Mouse (Mus musculus): ENCODE results near the gene Map7. TPM values are rescaled to one million over a fixed set of nuclear protein-coding genes. Genes with fewer than 3 reads are reported as not detected.

The Map7 gene
- polyA plus RNA-seq, 1 experiment from 2014 or later, result 9.9 TPM

DNA sequence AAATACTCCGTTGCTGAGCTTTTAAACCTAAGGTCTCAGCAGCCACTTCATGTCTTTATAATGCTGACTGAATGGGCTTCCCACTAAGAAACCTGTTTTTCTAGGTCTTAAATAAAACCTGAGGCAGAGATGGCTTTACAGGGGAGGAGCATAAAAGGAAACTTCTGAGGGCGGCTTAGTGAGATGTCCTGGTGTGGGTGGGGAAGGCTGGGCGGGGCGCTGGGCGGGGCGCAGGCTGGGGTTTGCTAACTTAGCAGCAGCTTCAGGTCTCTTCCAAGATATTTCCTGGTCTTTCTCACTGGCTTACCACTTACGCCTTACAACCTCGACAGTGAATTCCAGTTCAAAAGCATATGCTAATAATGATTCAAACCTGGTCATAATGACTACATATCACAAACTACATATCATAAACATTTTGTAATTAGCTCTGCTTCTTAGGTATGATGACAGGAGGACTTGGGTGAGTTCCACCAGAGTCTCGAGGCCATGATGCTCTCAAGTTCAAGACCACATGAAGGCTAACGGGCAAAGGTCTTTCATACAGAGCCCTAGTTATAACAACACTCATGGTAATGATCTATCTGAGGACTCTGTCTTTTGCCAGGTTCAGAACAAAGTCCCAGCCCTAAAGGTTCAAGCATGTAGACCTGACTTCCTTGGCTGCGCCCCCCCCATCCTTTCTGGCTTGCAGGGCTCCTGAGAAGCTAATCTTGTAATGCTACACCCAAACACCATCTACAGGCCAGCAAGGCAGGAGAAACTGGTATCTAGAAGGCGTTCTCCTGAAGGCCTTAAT, 30.7 kb downstream of the Map7 start:
- H3K4me1 ChIP-seq, result peaks cover 15% of the 10 kb centered on the region
- no peak for DNase-seq (ENCODE audit: low spot score)
- WGBS, result 40% methylated on average over 12 of the region's 12 CpGs
- no peak overlapping the region for H3K27ac ChIP-seq (replicated peaks)
- H3K9me3 ChIP-seq (replicated peaks), result no peaks in the 10 kb centered on the region
- H3K4me3 ChIP-seq, result no peak overlapping the region
- H3K27me3 ChIP-seq (ENCODE audit: low read depth, poor library complexity, severe bottlenecking), result peaks cover 4% of the 10 kb centered on the region; the same call in 1 of the 2 replicates
- no peaks in the 10 kb centered on the region for H3K36me3 ChIP-seq

DNA sequence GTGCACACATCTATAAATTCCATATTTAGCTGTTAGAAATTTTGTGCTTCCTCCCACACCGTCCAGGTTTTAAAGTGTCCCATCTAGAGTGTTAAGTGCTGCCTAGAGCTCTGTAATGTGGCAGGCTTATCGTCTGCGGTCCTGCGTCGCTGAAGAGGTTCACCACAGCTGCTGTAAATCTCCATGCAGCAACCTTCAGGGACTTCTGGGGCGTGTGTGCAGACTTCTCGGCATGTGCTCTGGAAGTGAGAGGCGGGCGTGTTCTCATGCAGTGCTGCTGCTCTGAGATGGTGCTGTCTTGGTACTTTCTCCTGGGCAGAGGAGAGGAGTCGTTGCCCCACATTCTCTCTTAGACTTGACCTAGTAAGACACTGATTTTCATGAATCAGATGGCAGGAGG, 32.9 kb downstream of the Map7 start:
- DNase-seq (ENCODE audit: low spot score), result no peak
- no peak overlapping the region for H3K27ac ChIP-seq (replicated peaks)
- no peaks in the 10 kb centered on the region for H3K36me3 ChIP-seq
- no peaks in the 10 kb centered on the region for H3K9me3 ChIP-seq (replicated peaks)
- WGBS, result 68% methylated on average over 10 of the region's 10 CpGs
- peaks cover 11% of the 10 kb centered on the region for H3K4me1 ChIP-seq
- H3K27me3 ChIP-seq (ENCODE audit: low read depth, poor library complexity, severe bottlenecking), result peaks cover 4% of the 10 kb centered on the region; the same call in 1 of the 2 replicates
- no peak overlapping the region for H3K4me3 ChIP-seq

DNA sequence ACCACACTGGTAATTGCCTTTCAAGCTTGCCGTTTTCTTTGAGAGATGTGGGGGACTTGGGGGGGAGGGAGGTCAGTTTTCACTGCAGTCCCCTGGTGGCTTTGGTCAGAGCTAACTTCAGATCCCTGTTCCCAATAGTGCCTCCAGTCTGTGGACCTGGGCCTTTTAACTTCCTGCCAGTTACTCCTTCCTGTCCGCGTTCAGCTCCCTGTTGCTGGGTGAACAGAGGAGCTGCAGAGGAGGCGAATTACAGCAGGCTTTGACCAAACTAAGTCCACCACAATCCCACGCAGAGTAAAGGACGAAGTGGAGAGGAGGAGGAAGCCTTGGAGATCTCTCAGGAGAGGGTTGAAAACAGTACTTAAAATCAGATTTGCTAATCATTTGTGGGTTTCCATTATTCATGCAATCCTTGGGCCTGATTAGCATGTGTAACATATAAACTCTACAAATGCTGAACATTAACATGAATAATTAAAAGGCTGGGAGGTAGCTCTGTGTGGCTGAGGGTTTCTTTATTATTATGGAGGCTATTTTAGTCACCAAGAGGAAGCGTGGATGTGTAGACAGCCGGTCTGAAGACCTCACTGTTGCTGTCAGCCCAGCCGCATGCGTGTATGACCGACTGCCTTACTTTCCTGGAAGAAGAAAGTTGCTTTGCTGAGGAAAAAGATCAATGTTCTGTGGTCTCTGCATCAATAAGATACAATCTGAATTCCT, 33.6 kb downstream of the Map7 start:
- 66% methylated on average over 11 of the region's 11 CpGs for WGBS
- peaks cover 10% of the 10 kb centered on the region for H3K4me1 ChIP-seq
- no peak for DNase-seq (ENCODE audit: low spot score)
- H3K27ac ChIP-seq (replicated peaks), result no peak overlapping the region
- no peaks in the 10 kb centered on the region for H3K9me3 ChIP-seq (replicated peaks)
- peaks cover 4% of the 10 kb centered on the region; the same call in 1 of the 2 replicates for H3K27me3 ChIP-seq (ENCODE audit: low read depth, poor library complexity, severe bottlenecking)
- H3K4me3 ChIP-seq, result no peak overlapping the region
- H3K36me3 ChIP-seq, result no peaks in the 10 kb centered on the region

- no peak for DNase-seq (ENCODE audit: low spot score)
- H3K4me1 ChIP-seq, result peaks cover 6% of the 10 kb centered on the region; the same call in 1 of the 2 replicates
- WGBS, result 88% methylated on average over 4 of the region's 4 CpGs
Measured at GRCm38 (mm10) chr10:20184326-20184725, 36.1 kb downstream of the Map7 start.

GRCm38 (mm10) chr10:20185264-20185663, 37.0 kb downstream of the Map7 start:
- Histone ChIP-seq H3K9me3 (replicated peaks) (no peaks in the 10 kb centered on the region), H3K36me3 (no peaks in the 10 kb centered on the region), H3K27ac (replicated peaks) (no peak overlapping the region), H3K27me3 (ENCODE audit: low read depth, poor library complexity, severe bottlenecking) (peaks cover 4% of the 10 kb centered on the region; the same call in 1 of the 2 replicates), H3K4me3 (no peak overlapping the region), H3K4me1 (peaks cover 6% of the 10 kb centered on the region; the same call in 1 of the 2 replicates)
- DNase-seq (ENCODE audit: low spot score), result no peak
- WGBS, result 90% methylated on average over 4 of the region's 4 CpGs

More at GRCm38 (mm10) chr10:20184326-20184725, 36.1 kb downstream of the Map7 start:
- H3K9me3 ChIP-seq (replicated peaks), result no peaks in the 10 kb centered on the region
- H3K27me3 ChIP-seq (ENCODE audit: low read depth, poor library complexity, severe bottlenecking), result peaks cover 4% of the 10 kb centered on the region; the same call in 1 of the 2 replicates
- no peak overlapping the region for H3K4me3 ChIP-seq
- H3K27ac ChIP-seq (replicated peaks), result no peak overlapping the region
- H3K36me3 ChIP-seq, result no peaks in the 10 kb centered on the region

DNA sequence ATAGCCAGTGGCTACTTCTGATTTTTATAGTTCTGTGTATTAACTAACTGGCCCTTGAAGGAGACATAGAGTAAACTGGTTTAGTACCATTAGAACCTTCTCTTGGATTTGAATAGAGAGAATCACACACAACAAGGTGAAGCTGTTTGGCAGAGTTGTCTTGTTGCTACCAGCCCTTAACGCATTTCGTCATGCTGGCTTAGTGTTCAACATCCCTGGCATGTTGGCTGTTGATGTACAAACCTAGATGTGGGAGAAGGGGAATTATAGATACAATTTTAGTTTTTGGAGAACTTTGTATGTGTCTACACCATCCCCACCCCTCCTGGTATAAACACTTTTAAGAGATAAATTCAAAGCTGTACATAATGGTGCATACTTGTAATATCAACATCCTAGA, 37.5 kb downstream of the Map7 start:
- peaks cover 6% of the 10 kb centered on the region; the same call in 1 of the 2 replicates for H3K4me1 ChIP-seq
- H3K36me3 ChIP-seq, result no peaks in the 10 kb centered on the region
- no peak for DNase-seq (ENCODE audit: low spot score)
- no peak overlapping the region for H3K4me3 ChIP-seq
- no peak overlapping the region for H3K27ac ChIP-seq (replicated peaks)
- H3K9me3 ChIP-seq (replicated peaks), result no peaks in the 10 kb centered on the region
- H3K27me3 ChIP-seq (ENCODE audit: low read depth, poor library complexity, severe bottlenecking), result no peaks in the 10 kb centered on the region
- 93% methylated on average over 2 of the region's 2 CpGs for WGBS

- Histone ChIP-seq H3K4me1 (peaks cover 3% of the 10 kb centered on the region; the same call in 1 of the 2 replicates), H3K4me3 (no peak overlapping the region), H3K27me3 (ENCODE audit: low read depth, poor library complexity, severe bottlenecking) (no peaks in the 10 kb centered on the region), H3K27ac (replicated peaks) (no peak overlapping the region), H3K9me3 (replicated peaks) (no peaks in the 10 kb centered on the region), H3K36me3 (no peaks in the 10 kb centered on the region)
- no peak for DNase-seq (ENCODE audit: low spot score)
- WGBS, result 84% methylated on average over 5 of the region's 5 CpGs
Measured at GRCm38 (mm10) chr10:20186800-20187273, 38.6 kb downstream of the Map7 start.

DNA sequence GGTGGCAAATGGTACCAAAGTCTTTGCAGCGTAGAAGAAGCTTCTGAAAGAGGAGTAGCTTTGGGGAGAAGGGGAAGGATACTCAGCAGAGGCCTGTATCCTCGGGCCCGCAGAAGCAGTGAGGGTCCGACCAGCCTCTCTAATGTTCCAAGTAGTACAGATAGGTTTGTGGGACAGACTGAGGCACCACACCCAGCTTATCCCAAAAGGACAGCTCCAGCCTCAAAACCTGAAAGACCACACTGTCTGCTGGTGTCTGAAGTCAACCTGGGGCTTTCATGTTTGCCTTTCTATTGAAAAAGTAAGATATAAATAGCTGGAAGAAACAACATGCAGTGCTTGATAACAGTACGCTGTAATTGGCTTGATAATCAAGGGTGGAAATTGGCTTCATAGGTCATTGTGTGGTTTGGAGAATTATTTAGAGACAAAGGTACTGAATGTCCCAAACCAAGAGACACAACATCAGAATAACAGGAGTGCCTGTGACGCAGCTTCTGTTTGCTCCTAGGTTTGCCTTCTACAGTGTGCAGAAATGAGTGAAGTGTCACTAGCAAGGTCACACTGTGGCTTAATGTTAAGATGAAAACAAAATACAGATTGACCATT, 42.0 kb downstream of the Map7 start:
- no peaks in the 10 kb centered on the region for H3K36me3 ChIP-seq
- WGBS, result 92% methylated on average over 6 of the region's 6 CpGs

GRCm38 (mm10) chr10:20194847-20195540, 46.7 kb downstream of the Map7 start:
- WGBS, result 18% methylated on average over 13 of the region's 13 CpGs
- peak; percentile 50 for DNase-seq (ENCODE audit: low spot score)
- H3K27ac ChIP-seq (replicated peaks), result peak overlapping the region; percentile 76

More for the DNA sequence above, 42.0 kb downstream of the Map7 start:
- no peak overlapping the region for H3K4me3 ChIP-seq
- H3K27me3 ChIP-seq (ENCODE audit: low read depth, poor library complexity, severe bottlenecking), result no peaks in the 10 kb centered on the region
- no peak for DNase-seq (ENCODE audit: low spot score)
- no peak overlapping the region for H3K27ac ChIP-seq (replicated peaks)
- H3K4me1 ChIP-seq, result peaks cover 21% of the 10 kb centered on the region
- H3K9me3 ChIP-seq (replicated peaks), result no peaks in the 10 kb centered on the region

GRCm38 (mm10) chr10:20197039-20197438, 48.8 kb downstream of the Map7 start:
- no peak for DNase-seq (ENCODE audit: low spot score)
- no peaks in the 10 kb centered on the region for H3K9me3 ChIP-seq (replicated peaks)
- no peaks in the 10 kb centered on the region for H3K36me3 ChIP-seq
- H3K27ac ChIP-seq (replicated peaks), result no peak overlapping the region
- WGBS, result 85% methylated on average over 7 of the region's 7 CpGs
- H3K4me3 ChIP-seq, result no peak overlapping the region
- peaks cover 43% of the 10 kb centered on the region for H3K4me1 ChIP-seq
- H3K27me3 ChIP-seq (ENCODE audit: low read depth, poor library complexity, severe bottlenecking), result no peaks in the 10 kb centered on the region

More at GRCm38 (mm10) chr10:20194847-20195540, 46.7 kb downstream of the Map7 start:
- H3K27me3 ChIP-seq (ENCODE audit: low read depth, poor library complexity, severe bottlenecking), result no peaks in the 10 kb centered on the region
- no peaks in the 10 kb centered on the region for H3K9me3 ChIP-seq (replicated peaks)
- no peaks in the 10 kb centered on the region for H3K36me3 ChIP-seq
- peaks cover 29% of the 10 kb centered on the region for H3K4me1 ChIP-seq
- H3K4me3 ChIP-seq, result peak overlapping the region; percentile 29

DNA sequence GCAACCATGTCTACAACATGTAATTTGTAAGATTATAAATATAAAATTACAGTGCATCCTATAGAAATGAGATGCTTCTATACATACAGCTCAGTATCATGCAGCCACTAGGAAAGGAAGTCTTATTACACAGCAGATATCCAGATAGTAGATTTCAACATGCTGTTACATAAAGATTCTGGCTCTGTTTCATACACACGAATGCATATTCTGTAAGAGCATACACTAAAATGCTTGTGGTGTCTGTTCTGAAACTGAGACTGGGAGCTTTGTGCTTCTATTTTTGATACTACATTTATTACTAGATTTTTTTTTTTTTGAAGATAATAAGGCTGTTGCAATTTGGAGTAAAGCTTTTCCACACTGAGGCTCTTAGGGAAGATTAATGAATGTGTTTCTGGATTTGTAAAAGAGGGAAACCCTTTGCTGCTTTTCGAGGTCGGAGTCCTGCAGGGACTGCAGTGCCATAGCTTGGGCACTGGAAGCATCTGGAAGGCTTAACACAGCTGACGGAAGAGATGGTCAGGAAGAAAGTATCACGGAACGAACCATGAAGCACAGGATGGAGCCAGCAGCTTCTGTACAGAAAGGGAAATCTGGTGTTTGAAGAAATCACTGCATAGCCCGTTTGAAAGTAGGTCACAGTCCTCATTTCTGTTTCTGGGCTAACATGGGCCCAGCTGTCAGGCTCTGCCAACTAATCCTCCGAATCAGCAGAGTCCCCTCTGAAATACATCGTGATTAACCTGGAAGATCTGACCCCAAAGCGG, 50.9 kb downstream of the Map7 start:
- Histone ChIP-seq H3K4me3 (no peak overlapping the region), H3K9me3 (replicated peaks) (no peaks in the 10 kb centered on the region), H3K36me3 (no peaks in the 10 kb centered on the region), H3K27me3 (ENCODE audit: low read depth, poor library complexity, severe bottlenecking) (0 out of 2 replicates have a peak, but pooled peaks cover 5% of the 10 kb centered on the region), H3K27ac (replicated peaks) (no peak overlapping the region), H3K4me1 (peaks cover 42% of the 10 kb centered on the region)
- 84% methylated on average over 10 of the region's 10 CpGs for WGBS
- DNase-seq (ENCODE audit: low spot score), result no peak

All from midbrain, embryonic 10.5 days (tissue).